Mouse (Mus musculus): ENCODE measurements around the gene Cep131.

Cep131 gene

DNA sequence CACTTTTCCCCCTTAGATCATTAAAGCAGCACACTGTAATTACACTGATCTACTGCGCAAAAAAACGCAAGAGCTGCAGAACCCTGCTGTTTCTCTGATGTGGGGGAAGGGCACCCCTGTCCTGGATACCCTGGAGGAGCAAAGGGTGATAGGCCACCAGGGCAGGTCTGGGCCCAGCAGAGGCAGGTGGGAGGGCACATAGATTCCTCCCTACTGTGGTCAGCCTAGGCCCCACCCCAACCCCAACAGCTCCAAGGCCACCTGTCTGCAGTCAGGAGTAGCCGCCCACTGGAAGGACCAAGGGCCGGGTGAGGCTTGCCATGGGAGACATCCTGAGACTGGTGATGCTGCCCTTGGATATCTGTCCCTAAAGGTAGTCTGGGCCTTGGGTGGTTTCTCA lies 41.3 kb downstream of the Cep131 start:
- H3K27me3 ChIP-seq (ENCODE audit: insufficient read depth, low read length) = peaks cover 50% of the 10 kb centered on the region
- H3K4me1 ChIP-seq (replicated peaks; ENCODE audit: low read depth, low read length) = peaks cover 39% of the 10 kb centered on the region
- no peak for TF ChIP-seq POU5F1 (IDR thresholded peaks at IDR 0.05; ENCODE audit: borderline replicate concordance, low read length)
- no peak for TF ChIP-seq CTCF (conservative IDR thresholded peaks at IDR 0.05; ENCODE audit: low read length)
- TF ChIP-seq NANOG (IDR thresholded peaks at IDR 0.05; ENCODE audit: borderline replicate concordance, low read length) = no peak
- peaks cover 4% of the 10 kb centered on the region; the same call in 1 of the 2 replicates for H3K9me3 ChIP-seq (ENCODE audit: low read length)
- H3K36me3 ChIP-seq (ENCODE audit: insufficient read depth, low read length) = no peaks in the 10 kb centered on the region
- no peak overlapping the region for H3K4me3 ChIP-seq (replicated peaks; ENCODE audit: low read length)

DNA sequence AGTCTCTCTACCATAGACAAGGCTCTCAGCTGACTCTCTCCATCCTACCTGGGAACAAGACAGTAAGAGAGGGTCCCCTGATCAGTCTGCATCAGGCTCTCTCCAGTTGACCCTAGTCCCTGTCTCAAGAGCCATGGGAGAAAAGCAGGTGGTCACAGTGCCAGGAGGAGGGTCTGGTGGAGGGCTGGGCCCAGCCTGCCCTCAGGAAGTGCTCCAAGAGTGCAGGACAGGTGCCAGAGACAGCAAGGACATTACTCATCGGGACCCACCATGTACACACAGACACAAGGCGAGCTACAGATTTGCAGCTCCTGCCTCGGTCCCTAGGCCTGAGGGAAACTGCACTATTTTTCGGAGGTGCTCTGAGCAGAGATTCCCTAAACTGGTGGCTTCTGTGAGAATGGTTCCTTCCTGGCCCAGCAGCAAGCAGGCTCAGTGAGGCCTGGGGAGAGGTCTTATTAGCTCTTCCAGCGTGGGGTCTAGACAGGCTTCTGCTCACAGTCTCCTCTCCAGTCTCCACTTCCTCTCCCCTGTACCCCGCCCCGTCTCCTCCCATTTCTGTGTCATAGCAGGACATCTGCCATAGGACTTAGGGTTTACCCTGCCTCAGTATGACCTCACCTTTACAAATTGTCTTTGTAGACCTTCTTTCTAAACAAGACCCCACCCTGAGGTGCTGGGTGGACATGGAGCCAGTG lies 44.3 kb downstream of the Cep131 start:
- peaks cover 42% of the 10 kb centered on the region for H3K4me1 ChIP-seq (replicated peaks; ENCODE audit: low read depth, low read length)
- peaks cover 23% of the 10 kb centered on the region for H3K27me3 ChIP-seq (ENCODE audit: insufficient read depth, low read length)
- H3K4me3 ChIP-seq (replicated peaks; ENCODE audit: low read length) = no peak overlapping the region
- peaks cover 4% of the 10 kb centered on the region; the same call in 1 of the 2 replicates for H3K9me3 ChIP-seq (ENCODE audit: low read length)
- TF ChIP-seq CTCF (conservative IDR thresholded peaks at IDR 0.05; ENCODE audit: low read length) = no peak
- no peak for TF ChIP-seq POU5F1 (IDR thresholded peaks at IDR 0.05; ENCODE audit: borderline replicate concordance, low read length)
- no peak for TF ChIP-seq NANOG (IDR thresholded peaks at IDR 0.05; ENCODE audit: borderline replicate concordance, low read length)
- H3K36me3 ChIP-seq (ENCODE audit: insufficient read depth, low read length) = no peaks in the 10 kb centered on the region

DNA sequence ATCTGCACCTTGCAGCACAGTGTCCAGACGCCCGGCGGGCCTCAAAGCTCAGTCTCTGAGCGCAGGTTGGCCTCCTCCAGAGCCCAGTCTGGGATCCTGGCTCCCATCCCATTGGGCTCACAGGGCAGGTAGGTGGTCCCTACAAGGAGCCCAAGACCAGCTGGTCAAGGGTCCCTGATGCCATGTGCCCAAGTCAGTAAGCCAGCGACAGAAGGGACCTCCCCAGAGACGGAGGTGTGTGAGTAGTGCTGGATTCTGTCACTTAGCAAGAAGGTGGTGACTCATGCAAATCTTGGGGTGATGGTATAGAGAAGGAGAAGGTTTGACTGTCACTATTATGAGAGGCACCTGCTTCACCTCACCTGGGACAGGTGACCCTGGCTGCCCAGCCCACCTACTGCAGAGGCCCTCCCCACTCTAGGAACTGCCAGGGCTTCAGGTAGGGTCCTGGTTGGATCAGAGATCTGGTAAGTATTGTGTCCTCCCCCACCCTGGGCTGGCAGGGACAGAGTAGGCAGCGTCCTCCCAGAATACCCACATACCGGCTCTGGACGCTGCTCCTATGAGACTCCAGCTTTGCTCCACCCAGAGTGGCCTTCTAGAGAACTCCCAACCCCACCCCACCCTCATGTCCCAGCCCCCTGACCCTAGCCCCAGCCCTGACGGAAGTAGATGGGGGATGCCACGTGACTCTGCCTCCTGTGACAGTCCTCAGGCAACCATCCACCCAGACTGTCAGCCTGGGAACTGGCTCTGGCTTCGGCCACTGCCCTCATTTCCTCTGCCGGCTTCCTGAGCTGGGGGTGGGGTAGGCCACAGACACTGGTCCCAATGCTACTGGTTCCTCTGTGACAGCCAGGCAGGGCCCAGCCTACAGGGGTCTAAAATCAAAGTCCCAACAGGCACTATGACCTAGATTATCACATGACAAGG lies 45.2 kb downstream of the Cep131 start:
- Histone ChIP-seq H3K27me3 (ENCODE audit: insufficient read depth, low read length) (peaks cover 23% of the 10 kb centered on the region), H3K4me1 (replicated peaks; ENCODE audit: low read depth, low read length) (peaks cover 43% of the 10 kb centered on the region), H3K4me3 (replicated peaks; ENCODE audit: low read length) (no peak overlapping the region), H3K9me3 (ENCODE audit: low read length) (peaks cover 3% of the 10 kb centered on the region; the same call in 1 of the 2 replicates), H3K36me3 (ENCODE audit: insufficient read depth, low read length) (no peaks in the 10 kb centered on the region)
- TF ChIP-seq NANOG (IDR thresholded peaks at IDR 0.05; ENCODE audit: borderline replicate concordance, low read length) (no peak), CTCF (conservative IDR thresholded peaks at IDR 0.05; ENCODE audit: low read length) (no peak), POU5F1 (IDR thresholded peaks at IDR 0.05; ENCODE audit: borderline replicate concordance, low read length) (no peak)

DNA sequence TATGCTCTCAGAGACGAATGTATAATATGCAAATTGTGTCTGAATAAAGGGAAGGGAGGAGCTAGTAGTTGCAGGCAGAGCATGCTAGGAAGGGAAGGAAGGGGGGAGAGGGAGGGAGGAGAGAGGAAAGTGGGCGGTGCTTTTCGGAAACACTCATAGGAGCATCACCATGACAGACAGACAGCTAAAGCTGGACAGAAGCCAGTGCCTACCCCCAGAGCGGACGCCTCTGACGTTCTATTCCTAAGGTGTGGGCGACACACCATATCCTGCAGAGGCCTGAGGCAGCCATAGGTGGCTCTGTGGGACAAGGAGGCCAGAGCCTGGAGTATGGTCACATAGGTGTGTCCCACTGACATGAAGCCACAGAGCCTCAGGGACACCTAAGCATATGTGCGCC lies 46.2 kb downstream of the Cep131 start:
- Histone ChIP-seq H3K36me3 (ENCODE audit: insufficient read depth, low read length) (no peaks in the 10 kb centered on the region), H3K9me3 (ENCODE audit: low read length) (no peaks in the 10 kb centered on the region), H3K4me3 (replicated peaks; ENCODE audit: low read length) (no peak overlapping the region), H3K27me3 (ENCODE audit: insufficient read depth, low read length) (peaks cover 13% of the 10 kb centered on the region), H3K4me1 (replicated peaks; ENCODE audit: low read depth, low read length) (peaks cover 41% of the 10 kb centered on the region)
- no peak for TF ChIP-seq POU5F1 (IDR thresholded peaks at IDR 0.05; ENCODE audit: borderline replicate concordance, low read length)
- TF ChIP-seq CTCF (conservative IDR thresholded peaks at IDR 0.05; ENCODE audit: low read length) = no peak
- no peak for TF ChIP-seq NANOG (IDR thresholded peaks at IDR 0.05; ENCODE audit: borderline replicate concordance, low read length)

DNA sequence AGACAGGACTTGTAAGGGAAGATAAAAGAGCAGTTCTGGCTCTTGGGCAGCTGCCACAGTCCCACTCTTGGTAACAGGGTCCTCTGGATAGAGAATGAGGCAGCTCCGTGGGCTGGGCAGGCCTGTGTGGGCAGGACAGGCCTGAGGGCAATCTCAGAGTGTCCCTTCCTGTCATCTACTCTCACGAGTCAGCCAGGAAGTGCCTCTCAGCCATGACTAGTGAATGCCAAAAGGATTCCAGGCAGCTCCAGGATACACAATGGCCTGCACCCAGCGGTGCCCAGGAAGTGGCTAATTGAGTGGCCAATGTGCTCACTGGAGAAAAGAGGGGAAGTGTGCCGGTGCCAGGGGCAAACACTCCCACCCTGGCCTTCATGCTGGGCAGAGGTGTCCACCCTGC lies 47.0 kb downstream of the Cep131 start:
- no peaks in the 10 kb centered on the region for H3K9me3 ChIP-seq (ENCODE audit: low read length)
- H3K36me3 ChIP-seq (ENCODE audit: insufficient read depth, low read length) = no peaks in the 10 kb centered on the region

DNA sequence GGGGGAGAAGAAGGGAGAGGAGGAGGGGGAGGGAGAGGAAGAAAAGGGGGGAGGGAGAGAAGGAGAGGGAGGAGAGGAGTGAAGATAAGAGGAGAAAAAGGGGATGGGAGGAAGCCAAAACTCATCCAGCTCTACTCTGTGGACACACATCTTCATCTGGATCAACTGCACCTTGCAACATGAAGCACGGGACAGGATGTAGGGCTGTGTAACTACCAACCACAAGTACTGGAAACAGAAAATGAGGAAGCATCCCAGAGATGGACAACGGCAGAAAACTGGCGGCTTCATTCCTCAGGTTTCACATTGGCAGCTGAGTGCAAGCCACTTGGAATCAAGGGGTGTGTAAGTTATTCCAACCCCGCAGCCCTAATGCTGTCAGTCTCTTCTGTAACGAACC lies 51.9 kb downstream of the Cep131 start:
- H3K27me3 ChIP-seq (ENCODE audit: insufficient read depth, low read length) = peaks cover 12% of the 10 kb centered on the region; the same call in 1 of the 2 replicates
- TF ChIP-seq NANOG (IDR thresholded peaks at IDR 0.05; ENCODE audit: borderline replicate concordance, low read length) = no peak
- no peaks in the 10 kb centered on the region for H3K9me3 ChIP-seq (ENCODE audit: low read length)

More for the DNA sequence above, 47.0 kb downstream of the Cep131 start:
- peaks cover 49% of the 10 kb centered on the region for H3K4me1 ChIP-seq (replicated peaks; ENCODE audit: low read depth, low read length)
- peaks cover 7% of the 10 kb centered on the region for H3K27me3 ChIP-seq (ENCODE audit: insufficient read depth, low read length)
- H3K4me3 ChIP-seq (replicated peaks; ENCODE audit: low read length) = no peak overlapping the region
- TF ChIP-seq CTCF (conservative IDR thresholded peaks at IDR 0.05; ENCODE audit: low read length) (no peak), POU5F1 (IDR thresholded peaks at IDR 0.05; ENCODE audit: borderline replicate concordance, low read length) (no peak), NANOG (IDR thresholded peaks at IDR 0.05; ENCODE audit: borderline replicate concordance, low read length) (no peak)

DNA sequence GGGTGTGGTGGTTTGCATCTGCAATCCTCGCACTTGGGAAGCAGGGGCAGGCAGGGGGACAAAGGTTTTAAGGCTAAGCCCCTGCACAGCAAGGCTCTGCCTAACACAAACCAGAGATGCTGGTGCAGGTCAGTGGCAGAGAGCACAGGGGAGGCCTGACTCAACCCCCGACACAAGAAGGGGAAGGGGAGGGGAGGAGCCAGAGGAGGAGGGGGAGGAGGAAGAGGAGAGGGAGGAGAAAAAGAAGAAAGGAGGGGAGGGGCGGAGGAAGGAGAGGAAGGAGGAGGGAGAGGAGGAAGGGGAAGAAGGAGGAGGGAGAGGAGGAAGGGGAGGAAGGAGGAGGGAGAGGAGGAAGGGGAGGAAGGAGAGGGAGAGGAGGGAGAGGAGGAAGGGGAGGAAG lies 52.3 kb downstream of the Cep131 start:
- Histone ChIP-seq H3K9me3 (ENCODE audit: low read length) (no peaks in the 10 kb centered on the region), H3K36me3 (ENCODE audit: insufficient read depth, low read length) (no peaks in the 10 kb centered on the region), H3K4me1 (replicated peaks; ENCODE audit: low read depth, low read length) (peaks cover 49% of the 10 kb centered on the region), H3K4me3 (replicated peaks; ENCODE audit: low read length) (no peak overlapping the region), H3K27me3 (ENCODE audit: insufficient read depth, low read length) (peaks cover 12% of the 10 kb centered on the region; the same call in 1 of the 2 replicates)
- TF ChIP-seq NANOG (IDR thresholded peaks at IDR 0.05; ENCODE audit: borderline replicate concordance, low read length) (no peak), POU5F1 (IDR thresholded peaks at IDR 0.05; ENCODE audit: borderline replicate concordance, low read length) (no peak), CTCF (conservative IDR thresholded peaks at IDR 0.05; ENCODE audit: low read length) (no peak)

More for the DNA sequence above, 51.9 kb downstream of the Cep131 start:
- Histone ChIP-seq H3K36me3 (ENCODE audit: insufficient read depth, low read length) (no peaks in the 10 kb centered on the region), H3K4me3 (replicated peaks; ENCODE audit: low read length) (no peak overlapping the region), H3K4me1 (replicated peaks; ENCODE audit: low read depth, low read length) (peaks cover 47% of the 10 kb centered on the region)

DNA sequence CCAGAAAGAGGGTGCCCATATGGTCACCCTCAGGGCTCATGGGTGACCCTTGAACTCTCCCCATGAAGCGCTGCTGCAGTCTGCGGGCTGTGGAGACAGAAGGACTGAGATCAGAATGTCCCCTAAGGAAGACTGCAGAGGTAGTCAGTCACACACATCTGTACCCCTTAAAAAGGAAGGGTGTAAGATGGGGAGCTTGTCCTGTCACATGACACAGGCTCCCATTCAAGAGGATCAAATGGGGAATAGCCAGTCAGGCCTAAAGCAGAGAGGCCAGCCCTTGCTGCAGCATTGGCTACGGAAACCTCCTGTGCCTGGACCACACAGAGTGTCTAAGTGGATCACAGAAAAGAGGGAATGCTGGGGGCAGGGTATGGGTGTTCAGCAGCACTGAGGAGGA lies 53.2 kb downstream of the Cep131 start:
- no peaks in the 10 kb centered on the region for H3K9me3 ChIP-seq (ENCODE audit: low read length)

More for the DNA sequence above, 53.2 kb downstream of the Cep131 start:
- H3K4me3 ChIP-seq (replicated peaks; ENCODE audit: low read length) = no peak overlapping the region
- peaks cover 54% of the 10 kb centered on the region for H3K4me1 ChIP-seq (replicated peaks; ENCODE audit: low read depth, low read length)
- H3K36me3 ChIP-seq (ENCODE audit: insufficient read depth, low read length) = no peaks in the 10 kb centered on the region
- no peak for TF ChIP-seq CTCF (conservative IDR thresholded peaks at IDR 0.05; ENCODE audit: low read length)
- no peak for TF ChIP-seq NANOG (IDR thresholded peaks at IDR 0.05; ENCODE audit: borderline replicate concordance, low read length)
- TF ChIP-seq POU5F1 (IDR thresholded peaks at IDR 0.05; ENCODE audit: borderline replicate concordance, low read length) = no peak
- H3K27me3 ChIP-seq (ENCODE audit: insufficient read depth, low read length) = peaks cover 12% of the 10 kb centered on the region; the same call in 1 of the 2 replicates
